Mouse (Mus musculus) MEL (cell line): ENCODE data around the gene Topbp1. TPM values are rescaled to one million over a fixed set of nuclear protein-coding genes. Genes with fewer than 3 reads are reported as not detected.

Experiments used
- DNase-seq: peaks from one replicate; pipeline ENCODE4 v3.0.0; 2011; ENCODE audit warnings: low read depth, low spot score
- H3K27ac ChIP-seq: 2 replicates; pipeline ENCODE4 v1.5.1; 2012; ENCODE audit warnings: low read depth, mild to moderate bottlenecking, control low read depth, low read length, moderate library complexity; ENCODE audit not compliant: control insufficient read depth
- H3K27me3 ChIP-seq, 2 experiments: fragments of 150-350 bp in 1 of 2; sonication (generic) in 1 of 2; 2 replicates each; pipeline ENCODE4 v1.6.1; 2012; ENCODE audit warnings: low read length in 2 of 2, mild to moderate bottlenecking in 2 of 2, improper control_type of control experiment in 1 of 2, moderate library complexity in 1 of 2; ENCODE audit not compliant: insufficient read depth in 2 of 2, control insufficient read depth in 1 of 2
- H3K36me3 ChIP-seq, 2 experiments: 2 replicates each; pipeline ENCODE4 v1.6.1; 2012 to 2014; ENCODE audit warnings: low read length in 2 of 2, improper control_type of control experiment in 1 of 2, inconsistent platforms in 1 of 2, mild to moderate bottlenecking in 1 of 2; ENCODE audit not compliant: insufficient read depth in 2 of 2, control insufficient read depth in 1 of 2
- H3K4me1 ChIP-seq, 2 experiments: fragments of 150-350 bp in 1 of 2; sonication (generic) in 1 of 2; 2 replicates each; pipeline ENCODE4 v1.6.1; 2012; ENCODE audit warnings: low read length in 2 of 2, improper control_type of control experiment in 1 of 2, mild to moderate bottlenecking in 1 of 2; ENCODE audit not compliant: insufficient read depth in 2 of 2, control insufficient read depth in 1 of 2
- H3K4me3 ChIP-seq, 2 experiments: fragments of 150-350 bp in 1 of 2; sonication (generic) in 1 of 2; 2 replicates each; pipeline ENCODE4 v1.5.1; 2012; ENCODE audit warnings: low read depth in 2 of 2, low read length in 2 of 2, mild to moderate bottlenecking in 2 of 2, moderate library complexity in 2 of 2, control low read depth in 1 of 2, improper control_type of control experiment in 1 of 2; ENCODE audit not compliant: control insufficient read depth in 1 of 2, insufficient read depth in 1 of 2
- H3K79me2 ChIP-seq: 2 replicates; pipeline ENCODE4 v1.6.1; 2012; ENCODE audit warnings: mild to moderate bottlenecking, low read length, moderate library complexity; ENCODE audit not compliant: control insufficient read depth, poor library complexity, insufficient read depth
- H3K9ac ChIP-seq: 2 replicates; pipeline ENCODE4 v1.6.1; 2012; ENCODE audit warnings: low read depth, mild to moderate bottlenecking, control low read depth, low read length, moderate library complexity; ENCODE audit not compliant: control insufficient read depth, poor library complexity, severe bottlenecking
- H3K9me3 ChIP-seq: fragments of 150-350 bp; sonication (generic); replicated peaks from 2 replicates; pipeline ENCODE4 v1.6.1; 2012; ENCODE audit warnings: mild to moderate bottlenecking, low read length, improper control_type of control experiment, moderate library complexity; ENCODE audit not compliant: insufficient read depth
- CHD1 ChIP-seq: IDR thresholded peaks from 2 replicates; pipeline ENCODE4 v1.6.1; 2012; ENCODE audit warnings: low read depth, mild to moderate bottlenecking, inconsistent platforms, low read length, improper control_type of control experiment
- CHD2 ChIP-seq: IDR thresholded peaks from 2 replicates; pipeline ENCODE4 v1.6.1; 2011; ENCODE audit warnings: low read length, improper control_type of control experiment
- E2F4 ChIP-seq: IDR thresholded peaks from 2 replicates; pipeline ENCODE4 v1.6.1; 2011; ENCODE audit warnings: low read depth, low read length, improper control_type of control experiment, borderline replicate concordance
- HCFC1 ChIP-seq: IDR thresholded peaks from 2 replicates; pipeline ENCODE4 v1.6.1; 2012; ENCODE audit warnings: low read depth, mild to moderate bottlenecking, inconsistent platforms, low read length, improper control_type of control experiment, moderate library complexity
- JUND ChIP-seq: IDR thresholded peaks from 2 replicates; pipeline ENCODE4 v1.6.1; 2011; ENCODE audit warnings: low read depth, mild to moderate bottlenecking, improper control_type of control experiment, low read length
- MXI1 ChIP-seq: IDR thresholded peaks from 2 replicates; pipeline ENCODE4 v1.6.1; 2011; ENCODE audit warnings: mild to moderate bottlenecking, low read depth, low read length, improper control_type of control experiment
- MYC ChIP-seq: IDR thresholded peaks from 2 replicates; pipeline ENCODE4 v1.6.1; 2011; ENCODE audit warnings: low read depth, mild to moderate bottlenecking, low read length, improper control_type of control experiment, moderate library complexity
- NRF1 ChIP-seq: IDR thresholded peaks from 2 replicates; pipeline ENCODE4 v1.6.1; 2014; ENCODE audit warnings: low read depth, mild to moderate bottlenecking, inconsistent platforms, low read length, improper control_type of control experiment, moderate library complexity; ENCODE audit not compliant: poor library complexity, insufficient read depth, severe bottlenecking
- RCOR1 ChIP-seq: IDR thresholded peaks from 2 replicates; pipeline ENCODE4 v1.6.1; 2012; ENCODE audit warnings: low read depth, mild to moderate bottlenecking, inconsistent platforms, low read length, improper control_type of control experiment
- TBP ChIP-seq: IDR thresholded peaks from 2 replicates; pipeline ENCODE4 v1.8.0; 2011; ENCODE audit warnings: low read depth, low read length, improper control_type of control experiment
- TCF12 ChIP-seq: IDR thresholded peaks from 2 replicates; pipeline ENCODE4 v1.6.1; 2014; ENCODE audit warnings: low read depth, mild to moderate bottlenecking, inconsistent platforms, low read length, improper control_type of control experiment, moderate library complexity
- ZMIZ1 ChIP-seq: IDR thresholded peaks from 2 replicates; pipeline ENCODE4 v1.6.1; 2012; ENCODE audit warnings: low read depth, mild to moderate bottlenecking, inconsistent platforms, low read length, improper control_type of control experiment, moderate library complexity
- polyA plus RNA-seq, 2 experiments: library from polyadenylated mRNA; stranded (reverse) in 1 of 2; unstranded in 1 of 2; fragments of >175 nt in 1 of 2; fragments of >200 nt in 1 of 2; gene quantifications; 2 replicates each; pipeline versions ENCODE4 v1.2.1 to v1.2.4; 2012; ENCODE audit warnings: low replicate concordance in 2 of 2, low read depth in 1 of 2; ENCODE audit not compliant: insufficient read length in 2 of 2, insufficient read depth in 1 of 2, missing spikeins in 1 of 2
- total RNA-seq: library from RNA; depleted of rRNA; stranded (reverse); fragments of 300-350 nt; gene quantifications from 2 replicates; pipeline ENCODE4 v1.2.3, GENCODE M21; 2012

Topbp1 gene
- total and polyA plus RNA-seq, 3 experiments = 127 to 756 (median 216) TPM

- TF ChIP-seq E2F4 (no peak), JUND (no peak), MYC (no peak), NRF1 (no peak), TBP (no peak)
- Histone ChIP-seq H3K9ac (no peak overlapping the region), H3K4me3 (no peak overlapping the region), H3K79me2 (no peaks in the 10 kb centered on the region), H3K4me1 (peaks cover 3 to 8% of the 10 kb centered on the region in 2 experiments), H3K36me3 (peaks cover 0 to 6% of the 10 kb centered on the region in 2 experiments; a peak in 2 of 4 replicates), H3K9me3 (no peaks in the 10 kb centered on the region), H3K27me3 (no peaks in the 10 kb centered on the region), H3K27ac (no peak overlapping the region)
- DNase-seq = no peak
These were observed 67.4 kb downstream of the Topbp1 start for GRCm38 (mm10) chr9:103372271-103373010.

DNA sequence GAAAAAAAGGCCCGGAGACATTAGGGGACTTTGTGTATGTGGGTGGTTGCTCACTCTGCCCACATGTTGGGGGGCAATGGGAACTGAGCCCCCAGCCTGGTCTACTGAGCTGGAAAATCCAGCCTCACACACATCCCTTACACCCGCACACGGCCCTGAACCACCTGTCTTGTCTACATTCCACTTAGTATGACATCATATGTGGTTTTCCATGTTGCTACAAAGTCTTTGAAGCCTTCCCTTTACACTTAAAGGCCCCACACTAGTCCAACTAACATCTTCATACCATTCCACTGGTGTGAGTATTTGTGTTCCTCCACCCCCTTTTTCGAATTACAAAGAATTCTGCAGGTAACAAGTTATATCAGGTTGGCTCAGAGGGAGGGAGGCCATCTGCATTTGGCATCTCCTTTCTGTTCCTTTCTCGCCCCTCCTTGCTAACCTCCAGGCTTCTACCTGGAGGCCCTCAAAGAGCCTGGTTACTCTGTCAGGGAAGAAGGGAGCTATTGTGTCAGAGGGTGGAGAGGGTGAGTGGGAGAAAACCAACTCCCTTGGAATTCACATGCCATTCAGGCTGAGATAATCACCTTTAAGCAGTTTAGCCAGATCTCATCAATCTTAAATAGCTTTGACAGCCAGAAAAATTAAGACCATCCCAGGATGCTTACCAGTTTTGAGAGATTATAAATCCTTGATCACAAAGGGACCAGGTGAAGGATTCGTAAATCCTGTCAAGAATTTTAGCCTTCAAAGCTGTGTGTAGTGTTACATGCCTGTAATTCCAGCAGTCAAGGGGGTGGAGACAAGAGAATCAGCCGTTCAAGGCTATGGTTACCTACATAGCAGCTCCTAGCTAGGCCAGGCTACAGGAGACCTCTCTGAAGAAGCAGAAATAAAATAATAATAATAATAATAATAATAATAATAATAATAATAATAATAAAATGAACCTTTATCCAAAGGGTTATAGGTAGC is 71.6 kb downstream of the Topbp1 start:
- no peaks in the 10 kb centered on the region for H3K4me1 ChIP-seq
- TF ChIP-seq MXI1 (no peak), ZMIZ1 (no peak), RCOR1 (no peak), HCFC1 (no peak), CHD1 (no peak)
- no peak for DNase-seq
- H3K27ac ChIP-seq = no peak overlapping the region
- no peaks in the 10 kb centered on the region for H3K9me3 ChIP-seq
- H3K79me2 ChIP-seq = no peaks in the 10 kb centered on the region
- no peak overlapping the region for H3K9ac ChIP-seq
- no peaks in the 10 kb centered on the region for H3K36me3 ChIP-seq
- H3K4me3 ChIP-seq = no peak overlapping the region
- no peaks in the 10 kb centered on the region for H3K27me3 ChIP-seq

DNA sequence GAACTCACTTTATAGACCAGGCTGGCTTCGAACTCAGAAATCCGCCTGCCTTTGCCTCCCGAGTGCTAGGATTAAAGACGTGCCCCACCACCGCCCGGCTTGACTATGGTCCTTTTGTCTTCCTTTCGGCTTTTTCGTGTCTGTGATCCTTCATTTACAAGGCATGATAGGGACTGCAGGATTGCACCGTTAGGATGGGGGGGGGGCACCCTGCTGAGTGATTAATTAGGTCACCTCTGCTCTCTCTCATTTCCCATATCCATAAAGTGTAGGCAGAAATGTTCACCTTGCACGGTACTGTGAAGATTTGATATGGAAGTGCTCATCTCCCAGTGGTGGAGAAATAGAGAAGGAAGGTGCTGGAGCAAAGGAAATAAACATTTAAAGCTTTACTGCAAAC is 73.7 kb downstream of the Topbp1 start:
- Histone ChIP-seq H3K36me3 (no peaks in the 10 kb centered on the region), H3K27me3 (no peaks in the 10 kb centered on the region), H3K27ac (no peak overlapping the region), H3K4me3 (no peak overlapping the region), H3K9me3 (no peaks in the 10 kb centered on the region), H3K79me2 (no peaks in the 10 kb centered on the region), H3K9ac (no peak overlapping the region), H3K4me1 (no peaks in the 10 kb centered on the region)
- TF ChIP-seq TCF12 = no peak
- no peak for TF ChIP-seq CHD2
- TF ChIP-seq RCOR1 = no peak
- no peak for DNase-seq
